Mouse (Mus musculus) liver, embryonic 16.5 days (tissue): Measurements from ENCODE around the gene Sec11a. TPM values are rescaled to one million over a fixed set of nuclear protein-coding genes. Genes with fewer than 3 reads are reported as not detected.
A peak's percentile ranks its signal among the peaks of the same experiment; 100 is the strongest.

Experiments used
- ATAC-seq: fragments of 200-750 bp; cut with Nextera tagmentation; 2 replicates; pipeline ENCODE4 v1.8.0; 2017; ENCODE audit warnings: low read depth, mild to moderate bottlenecking, moderate number of reproducible peaks, moderate library complexity
- H3K27ac ChIP-seq: fragments of 300-500 bp; sonication (generic); 2 replicates; pipeline ENCODE4 v1.5.1; 2014; ENCODE audit warnings: mild to moderate bottlenecking, low read length
- H3K27me3 ChIP-seq: fragments of 300-500 bp; sonication (generic); 2 replicates; pipeline ENCODE4 v1.6.1; 2014; ENCODE audit warnings: low read depth, low read length, mixed read lengths; ENCODE audit not compliant: control insufficient read depth, insufficient read depth
- H3K36me3 ChIP-seq: fragments of 300-500 bp; sonication (generic); 2 replicates; pipeline ENCODE4 v1.6.1; 2014; ENCODE audit warnings: mild to moderate bottlenecking; ENCODE audit not compliant: control insufficient read depth, insufficient read depth
- H3K4me1 ChIP-seq: fragments of 300-500 bp; sonication (generic); 2 replicates; pipeline ENCODE4 v1.6.1; 2014; ENCODE audit warnings: low read depth, low read length, mixed read lengths; ENCODE audit not compliant: control insufficient read depth
- H3K4me2 ChIP-seq: fragments of 300-500 bp; sonication (generic); 2 replicates; pipeline ENCODE4 v1.6.1; 2014; ENCODE audit warnings: low read depth, low read length, mixed read lengths
- H3K4me3 ChIP-seq: fragments of 300-500 bp; sonication (generic); 2 replicates; pipeline ENCODE4 v1.5.1; 2014; ENCODE audit warnings: low read depth, mild to moderate bottlenecking, low read length
- H3K9ac ChIP-seq: fragments of 300-500 bp; sonication (generic); 2 replicates; pipeline ENCODE4 v1.6.1; 2014; ENCODE audit warnings: low read depth, low read length
- H3K9me3 ChIP-seq: fragments of 300-500 bp; sonication (generic); replicated peaks from 2 replicates; pipeline ENCODE4 v1.6.1; 2016; ENCODE audit warnings: low read length; ENCODE audit not compliant: control insufficient read depth
- WGBS: fragments of 180-500 bp; shearing (Covaris S2); extraction: QIAGEN DNeasy Blood & Tissue Kit; methylation state at CpG from one replicate; pipeline ENCODE4 v1.1.7; 2014; ENCODE audit not compliant: insufficient replicate concordance; 5-methylcytosine and 5-hydroxymethylcytosine counted together
- polyA plus RNA-seq: library from polyadenylated mRNA; unstranded; fragments of >200 nt; fragmentation: Nextera tagmentation; extraction: Ambion mirVana; gene quantifications from 2 replicates; pipeline ENCODE4 v1.2.1, GENCODE M21; 2015

Gene Sec11a
- polyA plus RNA-seq, 1 experiment from 2014 or later: 98.7 TPM

GRCm38 (mm10) chr7:80894196-80894595 is 53.4 kb downstream of the Sec11a start:
- no peaks in the 10 kb centered on the region for H3K27me3 ChIP-seq
- H3K36me3 ChIP-seq: peaks cover 27% of the 10 kb centered on the region
- WGBS: 81% methylated on average over 7 of the region's 7 CpGs
- no peaks in the 10 kb centered on the region for H3K9me3 ChIP-seq
- no peak for ATAC-seq
- no peak overlapping the region for H3K9ac ChIP-seq
- H3K4me3 ChIP-seq: no peak overlapping the region
- no peak overlapping the region for H3K4me2 ChIP-seq
- peaks cover 6% of the 10 kb centered on the region for H3K4me1 ChIP-seq
- no peak overlapping the region for H3K27ac ChIP-seq

- Histone ChIP-seq H3K27me3 (no peaks in the 10 kb centered on the region), H3K4me2 (no peak overlapping the region), H3K9me3 (no peaks in the 10 kb centered on the region), H3K36me3 (peaks cover 27% of the 10 kb centered on the region), H3K4me1 (peaks cover 7% of the 10 kb centered on the region), H3K27ac (no peak overlapping the region), H3K4me3 (no peak overlapping the region), H3K9ac (no peak overlapping the region)
- ATAC-seq: no peak
- 80% methylated on average over 6 of the region's 6 CpGs for WGBS
These were observed 53.8 kb downstream of the Sec11a start for GRCm38 (mm10) chr7:80893753-80894129.

GRCm38 (mm10) chr7:80893086-80893752 is 54.4 kb downstream of the Sec11a start:
- H3K4me2 ChIP-seq: no peak overlapping the region
- 79% methylated on average over 15 of the region's 15 CpGs for WGBS
- H3K27me3 ChIP-seq: no peaks in the 10 kb centered on the region
- H3K36me3 ChIP-seq: peaks cover 27% of the 10 kb centered on the region
- H3K4me1 ChIP-seq: peaks cover 7% of the 10 kb centered on the region
- H3K9ac ChIP-seq: no peak overlapping the region
- H3K27ac ChIP-seq: no peak overlapping the region
- no peaks in the 10 kb centered on the region for H3K9me3 ChIP-seq
- H3K4me3 ChIP-seq: no peak overlapping the region
- ATAC-seq: no peak

- 42% methylated on average over 13 of the region's 13 CpGs for WGBS
- no peak for ATAC-seq
- H3K4me3 ChIP-seq: no peak overlapping the region
- H3K4me1 ChIP-seq: peaks cover 7% of the 10 kb centered on the region
- H3K9ac ChIP-seq: no peak overlapping the region
- no peaks in the 10 kb centered on the region for H3K27me3 ChIP-seq
- no peaks in the 10 kb centered on the region for H3K9me3 ChIP-seq
- H3K36me3 ChIP-seq: peaks cover 22% of the 10 kb centered on the region
- no peak overlapping the region; the same call in 1 of the 2 replicates for H3K27ac ChIP-seq
- no peak overlapping the region for H3K4me2 ChIP-seq
These were observed 57.7 kb downstream of the Sec11a start for GRCm38 (mm10) chr7:80889841-80890241.

GRCm38 (mm10) chr7:80889021-80889511 is 58.5 kb downstream of the Sec11a start:
- 47% methylated on average over 9 of the region's 9 CpGs for WGBS
- H3K4me1 ChIP-seq: peaks cover 7% of the 10 kb centered on the region
- no peaks in the 10 kb centered on the region for H3K9me3 ChIP-seq
- H3K36me3 ChIP-seq: peaks cover 22% of the 10 kb centered on the region
- no peak overlapping the region for H3K9ac ChIP-seq
- no peak overlapping the region for H3K4me3 ChIP-seq
- peak; percentile 40 for ATAC-seq
- H3K4me2 ChIP-seq: no peak overlapping the region
- no peak overlapping the region for H3K27ac ChIP-seq
- H3K27me3 ChIP-seq: no peaks in the 10 kb centered on the region

GRCm38 (mm10) chr7:80888595-80888994 is 59.0 kb downstream of the Sec11a start:
- no peak overlapping the region for H3K4me3 ChIP-seq
- ATAC-seq: no peak
- no peaks in the 10 kb centered on the region for H3K9me3 ChIP-seq
- H3K36me3 ChIP-seq: peaks cover 22% of the 10 kb centered on the region
- H3K27ac ChIP-seq: no peak overlapping the region
- H3K27me3 ChIP-seq: no peaks in the 10 kb centered on the region
- H3K4me1 ChIP-seq: peaks cover 7% of the 10 kb centered on the region
- H3K4me2 ChIP-seq: no peak overlapping the region
- WGBS: 73% methylated on average over 7 of the region's 7 CpGs
- no peak overlapping the region for H3K9ac ChIP-seq

GRCm38 (mm10) chr7:80885666-80886065 is 61.9 kb downstream of the Sec11a start:
- H3K4me3 ChIP-seq: no peak overlapping the region
- no peak overlapping the region for H3K27ac ChIP-seq
- H3K36me3 ChIP-seq: peaks cover under 1% of the 10 kb centered on the region; the same call in 1 of the 2 replicates
- H3K4me2 ChIP-seq: no peak overlapping the region
- no peak for ATAC-seq
- H3K9me3 ChIP-seq: no peaks in the 10 kb centered on the region
- peaks cover 13% of the 10 kb centered on the region for H3K4me1 ChIP-seq
- no peak overlapping the region for H3K9ac ChIP-seq
- WGBS: 8% methylated on average over 1 of the region's 1 CpGs
- H3K27me3 ChIP-seq: no peaks in the 10 kb centered on the region

- WGBS: 6% methylated on average over 14 of the region's 14 CpGs
- peak; percentile 92 for ATAC-seq
- peaks cover 6% of the 10 kb centered on the region for H3K4me1 ChIP-seq
- H3K36me3 ChIP-seq: no peaks in the 10 kb centered on the region
- peak overlapping the region; percentile 32 for H3K4me3 ChIP-seq
- no peaks in the 10 kb centered on the region for H3K9me3 ChIP-seq
- H3K4me2 ChIP-seq: peak overlapping the region; percentile 49
- 0 out of 2 replicates have a peak overlapping the region, but pooled peaks have one; percentile 12 for H3K27ac ChIP-seq
- H3K27me3 ChIP-seq: no peaks in the 10 kb centered on the region
- no peak overlapping the region for H3K9ac ChIP-seq
These were observed 64.6 kb downstream of the Sec11a start for GRCm38 (mm10) chr7:80882830-80883505.

GRCm38 (mm10) chr7:80875727-80876126 is 71.9 kb downstream of the Sec11a start:
- H3K27me3 ChIP-seq: no peaks in the 10 kb centered on the region
- peaks cover 10% of the 10 kb centered on the region for H3K4me1 ChIP-seq
- no peaks in the 10 kb centered on the region for H3K9me3 ChIP-seq
- no peak for ATAC-seq
- H3K9ac ChIP-seq: no peak overlapping the region
- WGBS: 74% methylated on average over 37 of the region's 37 CpGs
- no peaks in the 10 kb centered on the region for H3K36me3 ChIP-seq
- H3K4me2 ChIP-seq: no peak overlapping the region
- no peak overlapping the region for H3K27ac ChIP-seq
- no peak overlapping the region for H3K4me3 ChIP-seq
